Mouse (Mus musculus): ENCODE data around the gene Trmu.
"Not testable (repeated sequence)": the region's sequence is repeated elsewhere in the genome, so short reads cannot be mapped to it uniquely, and the experiment has no call there.

Gene Trmu

GRCm38 (mm10) chr15:85878848-85879497, at the start of gene Trmu:
Gene Trmu (plus strand): TSS chr15:85879312.
- DNase-seq (ENCODE audit: low read depth, low spot score): peak; percentile 63

GRCm38 (mm10) chr15:85829470-85829869, 49.6 kb upstream of the Trmu start:
- DNase-seq (ENCODE audit: low read depth, low spot score): no peak

GRCm38 (mm10) chr15:85831954-85832590, 47.0 kb upstream of the Trmu start, which contains the start of gene Ttc38:
Gene Ttc38 (plus strand): TSS chr15:85832306.
- peak; percentile 46 for DNase-seq (ENCODE audit: low read depth, low spot score)

- DNase-seq (ENCODE audit: low read depth, low spot score): no peak
Measured at GRCm38 (mm10) chr15:85832599-85832998, 46.5 kb upstream of the Trmu start.

GRCm38 (mm10) chr15:85835335-85835734, 43.8 kb upstream of the Trmu start:
- no peak for DNase-seq (ENCODE audit: low read depth, low spot score)

GRCm38 (mm10) chr15:85836887-85837286, 42.2 kb upstream of the Trmu start:
- no peak for DNase-seq (ENCODE audit: low read depth, low spot score)

GRCm38 (mm10) chr15:85840983-85841382, 38.1 kb upstream of the Trmu start:
- no peak for DNase-seq (ENCODE audit: low read depth, low spot score)

GRCm38 (mm10) chr15:85841796-85842360, 37.2 kb upstream of the Trmu start:
- DNase-seq (ENCODE audit: low read depth, low spot score): no peak

- no peak for DNase-seq (ENCODE audit: low read depth, low spot score)
Measured at GRCm38 (mm10) chr15:85845071-85845470, 34.0 kb upstream of the Trmu start.

- no peak for DNase-seq (ENCODE audit: low read depth, low spot score)
Measured at GRCm38 (mm10) chr15:85851656-85852392, 27.3 kb upstream of the Trmu start.

- DNase-seq (ENCODE audit: low read depth, low spot score): no peak
Measured at GRCm38 (mm10) chr15:85858980-85859489, 20.1 kb upstream of the Trmu start.

GRCm38 (mm10) chr15:85859490-85860031, 19.6 kb upstream of the Trmu start, which contains the start of gene Gtse1:
Gene Gtse1 (plus strand): TSS chr15:85859745.
- DNase-seq (ENCODE audit: low read depth, low spot score): peak; percentile 89

GRCm38 (mm10) chr15:85865913-85866312, 13.2 kb upstream of the Trmu start:
- not testable (repeated sequence) for DNase-seq (ENCODE audit: low read depth, low spot score)

GRCm38 (mm10) chr15:85867696-85868095, 11.4 kb upstream of the Trmu start:
- peak; percentile 50 for DNase-seq (ENCODE audit: low read depth, low spot score)

- DNase-seq (ENCODE audit: low read depth, low spot score): no peak
Measured at GRCm38 (mm10) chr15:85877336-85877735, 1.8 kb upstream of the Trmu start.

GRCm38 (mm10) chr15:85879498-85879895, 385 bp downstream of the Trmu start:
- no peak for DNase-seq (ENCODE audit: low read depth, low spot score)

- no peak for DNase-seq (ENCODE audit: low read depth, low spot score)
Measured at GRCm38 (mm10) chr15:85885606-85886005, 6.5 kb downstream of the Trmu start.

GRCm38 (mm10) chr15:85889235-85889634, 10.1 kb downstream of the Trmu start:
- no peak for DNase-seq (ENCODE audit: low read depth, low spot score)

- no peak for DNase-seq (ENCODE audit: low read depth, low spot score)
Measured at GRCm38 (mm10) chr15:85891971-85892370, 12.9 kb downstream of the Trmu start.

- no peak for DNase-seq (ENCODE audit: low read depth, low spot score)
Measured at GRCm38 (mm10) chr15:85892498-85893118, 13.5 kb downstream of the Trmu start.

- DNase-seq (ENCODE audit: low read depth, low spot score): no peak
Measured at GRCm38 (mm10) chr15:85893871-85894270, 14.8 kb downstream of the Trmu start.
